Mouse (Mus musculus) activated CD4-positive, CD25-positive, alpha-beta regulatory T cell, adult 4 months (primary cell): ENCODE measurements around the gene Phldb1. TPM values are rescaled to one million over a fixed set of nuclear protein-coding genes. Genes with fewer than 3 reads are reported as not detected.
A peak's percentile ranks its signal among the peaks of the same experiment; 100 is the strongest.
"Not testable (repeated sequence)": the region's sequence is repeated elsewhere in the genome, so short reads cannot be mapped to it uniquely, and the experiment has no call there.

Experiments
- ATAC-seq: one replicate; pipeline ENCODE4 v1.8.0; 2017
- polyA plus RNA-seq, 2 experiments: library from polyadenylated mRNA; unstranded; fragments of 100-300 nt; shearing (Covaris generic); gene quantifications; one replicate each; pipeline ENCODE4 v1.2.1; 2017

The Phldb1 gene
- polyA plus RNA-seq, 2 experiments from 2014 or later = 0.30 TPM; not detected in 1

GRCm38 (mm10) chr9:44652027-44652426 lies 83.0 kb downstream of the Phldb1 start:
- ATAC-seq = peak; percentile 40

GRCm38 (mm10) chr9:44648881-44649281 lies 86.1 kb downstream of the Phldb1 start:
- peak; percentile 33 for ATAC-seq

DNA sequence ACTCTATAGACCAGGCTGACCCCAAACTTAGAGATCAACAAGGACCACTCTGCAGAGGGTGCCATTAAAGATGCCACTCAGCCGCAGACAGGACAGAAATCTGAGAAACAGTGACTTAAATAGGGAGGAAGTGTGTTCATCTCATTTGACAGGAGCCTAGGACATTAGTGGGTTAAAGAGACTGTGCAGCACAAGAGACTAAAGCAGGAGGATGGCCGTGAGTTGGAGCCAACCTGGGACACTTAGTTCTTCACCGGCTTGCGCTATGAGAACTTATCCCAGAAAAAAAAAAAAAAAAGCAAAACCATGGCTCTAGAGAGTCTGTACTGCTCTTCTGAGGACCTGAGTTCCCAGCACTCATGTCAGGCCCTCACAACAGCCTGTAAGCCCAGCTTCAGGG lies 87.3 kb downstream of the Phldb1 start:
- ATAC-seq = no peak

GRCm38 (mm10) chr9:44647026-44647425 lies 88.0 kb downstream of the Phldb1 start:
- ATAC-seq = no peak

- ATAC-seq = no peak
Measured at GRCm38 (mm10) chr9:44646366-44646765, 88.6 kb downstream of the Phldb1 start.

GRCm38 (mm10) chr9:44645924-44646323 lies 89.1 kb downstream of the Phldb1 start:
- ATAC-seq = peak; percentile 93

DNA sequence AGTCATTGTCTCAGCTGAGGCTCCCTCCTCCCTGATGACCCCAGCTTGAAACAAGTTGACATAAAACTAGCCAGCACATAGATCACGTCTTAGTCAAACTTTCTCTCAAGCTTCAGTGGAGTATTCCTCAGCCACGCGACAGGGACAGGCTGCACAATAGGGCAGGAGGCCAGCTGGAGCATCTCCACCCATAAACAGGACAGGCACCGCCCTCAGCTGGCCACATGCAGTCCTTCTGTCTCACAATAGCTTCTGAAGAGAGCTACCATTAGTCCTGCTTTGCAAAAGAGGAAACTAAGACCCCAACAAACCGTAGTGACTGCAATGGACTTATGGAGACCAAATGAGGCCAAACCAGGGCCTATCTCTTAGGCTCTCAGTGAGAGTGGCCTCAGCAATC lies 89.5 kb downstream of the Phldb1 start:
- ATAC-seq = no peak

GRCm38 (mm10) chr9:44644186-44644585 lies 90.8 kb downstream of the Phldb1 start:
- no peak for ATAC-seq

- no peak for ATAC-seq
Measured at GRCm38 (mm10) chr9:44643103-44643502, 91.9 kb downstream of the Phldb1 start.

GRCm38 (mm10) chr9:44641616-44642015 lies 93.4 kb downstream of the Phldb1 start:
- ATAC-seq = no peak

GRCm38 (mm10) chr9:44640646-44641357 lies 94.2 kb downstream of the Phldb1 start:
- no peak for ATAC-seq

DNA sequence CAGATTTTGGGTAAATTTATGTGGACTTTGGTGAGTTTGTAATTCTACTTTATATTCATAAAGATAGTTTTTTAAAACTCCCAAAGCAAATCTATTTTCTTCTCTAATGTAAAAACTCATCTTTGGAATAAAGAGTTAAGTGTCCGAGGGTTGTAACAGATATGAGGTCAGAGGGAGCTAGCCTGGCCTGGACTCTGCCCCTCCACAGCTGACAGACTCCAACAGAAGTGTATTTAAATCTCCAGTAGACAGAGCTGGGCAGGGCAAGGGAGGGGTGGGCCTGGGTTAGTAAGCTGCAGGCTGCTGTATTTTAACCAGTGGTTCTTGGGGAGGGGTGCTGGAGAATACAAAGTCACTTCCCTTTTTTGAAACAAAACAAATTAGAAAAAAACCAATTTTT lies 95.0 kb downstream of the Phldb1 start:
- not testable (repeated sequence) for ATAC-seq

DNA sequence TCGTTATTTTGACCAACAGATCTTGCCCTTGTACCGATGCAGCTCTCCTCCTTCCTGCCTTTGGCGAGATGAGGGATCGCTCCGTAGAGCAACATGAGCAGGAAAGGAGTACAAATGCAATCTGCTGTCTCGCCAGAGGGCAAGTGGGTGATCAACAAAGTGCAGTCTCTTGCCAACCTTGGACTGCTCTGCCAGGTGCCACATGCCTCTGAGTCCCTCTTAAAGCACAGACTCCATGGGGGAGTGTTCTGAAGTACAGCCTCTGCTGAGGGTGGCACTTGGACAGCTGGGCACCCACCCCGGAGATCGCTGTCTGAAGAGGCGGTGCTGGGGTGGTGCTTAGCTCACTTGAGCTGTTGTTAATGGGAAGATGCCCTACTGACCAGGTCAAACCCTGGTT lies 96.3 kb downstream of the Phldb1 start:
- not testable (repeated sequence) for ATAC-seq

DNA sequence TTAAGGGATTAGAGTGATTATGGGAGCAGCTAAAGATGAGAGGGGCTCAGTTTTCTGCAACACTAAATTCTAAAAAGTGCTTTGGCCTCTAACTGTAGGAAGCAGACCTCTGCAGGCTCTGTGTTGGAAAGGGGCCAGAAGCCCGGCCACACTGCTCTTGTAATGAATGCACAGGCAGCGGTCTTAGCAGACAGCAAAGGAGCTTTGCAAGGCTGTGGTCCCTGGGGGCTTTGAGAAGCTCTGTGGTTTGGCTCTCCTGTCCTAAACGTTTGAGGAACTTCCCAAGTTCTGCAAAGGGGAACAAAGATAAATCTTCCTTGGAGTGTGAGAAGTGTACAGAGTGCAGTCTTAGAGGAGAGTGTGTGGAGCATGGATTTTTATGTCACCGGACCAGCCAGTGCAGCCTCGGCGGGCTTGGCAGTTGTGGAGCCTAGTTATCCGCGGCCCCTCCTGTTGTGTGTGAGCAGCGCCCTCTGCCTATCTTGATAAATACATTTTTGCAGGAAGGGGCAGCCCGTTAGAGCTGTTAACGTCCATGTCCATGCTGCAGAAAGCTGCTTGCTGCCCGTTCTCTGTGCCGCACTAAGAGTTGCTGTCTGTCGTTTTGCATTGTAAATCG lies 97.3 kb downstream of the Phldb1 start:
- no peak for ATAC-seq

Other genes with a start within 250 kb of the Phldb1 start
- gene Cxcr5, start 173.3 kb downstream of the Phldb1 start, polyA plus RNA-seq = 10 to 100 TPM; 49.2 to 80.2 TPM
- 10 to 100 TPM; 54.3 to 76.5 TPM for gene Ddx6, start 130.3 kb downstream of the Phldb1 start, polyA plus RNA-seq
- gene Treh, start 62.0 kb downstream of the Phldb1 start, polyA plus RNA-seq = not detected
- 10 to 100 TPM; 83.9 to 84.2 TPM for gene Arcn1, start 32.6 kb upstream of the Phldb1 start, polyA plus RNA-seq
- gene Ift46, start 32.7 kb upstream of the Phldb1 start, polyA plus RNA-seq = 10 to 100 TPM; 62.3 to 65.5 TPM
- 1 to 10 TPM in 1 of 2 experiments, under 1 TPM in 1; 0.34 to 1.5 TPM for gene Tmem25, start 64.1 kb upstream of the Phldb1 start, polyA plus RNA-seq
- gene Ttc36, start 67.9 kb upstream of the Phldb1 start, polyA plus RNA-seq = under 1 TPM in 1 of 2 experiments, not detected in 1; 0.77 TPM
- 10 to 100 TPM; 28.7 to 31.1 TPM for gene Kmt2a, start 146.1 kb upstream of the Phldb1 start, polyA plus RNA-seq
- gene Atp5l, start 185.5 kb upstream of the Phldb1 start, polyA plus RNA-seq = 100 to 1,000 TPM; 538 to 670 TPM
- 10 to 100 TPM; 34.0 to 38.4 TPM for gene Ube4a, start 230.4 kb upstream of the Phldb1 start, polyA plus RNA-seq
- 1,000 to 10,000 TPM; 1,430 to 1,870 TPM for gene Cd3g, start 245.2 kb upstream of the Phldb1 start, polyA plus RNA-seq
- 1,000 to 10,000 TPM in 1 of 2 experiments, 100 to 1,000 TPM in 1; 682 to 1,081 TPM for gene Cd3d, start 246.6 kb upstream of the Phldb1 start, polyA plus RNA-seq